Mouse (Mus musculus): Measurements from ENCODE around the gene Cx3cr1.

Cx3cr1 gene

DNA sequence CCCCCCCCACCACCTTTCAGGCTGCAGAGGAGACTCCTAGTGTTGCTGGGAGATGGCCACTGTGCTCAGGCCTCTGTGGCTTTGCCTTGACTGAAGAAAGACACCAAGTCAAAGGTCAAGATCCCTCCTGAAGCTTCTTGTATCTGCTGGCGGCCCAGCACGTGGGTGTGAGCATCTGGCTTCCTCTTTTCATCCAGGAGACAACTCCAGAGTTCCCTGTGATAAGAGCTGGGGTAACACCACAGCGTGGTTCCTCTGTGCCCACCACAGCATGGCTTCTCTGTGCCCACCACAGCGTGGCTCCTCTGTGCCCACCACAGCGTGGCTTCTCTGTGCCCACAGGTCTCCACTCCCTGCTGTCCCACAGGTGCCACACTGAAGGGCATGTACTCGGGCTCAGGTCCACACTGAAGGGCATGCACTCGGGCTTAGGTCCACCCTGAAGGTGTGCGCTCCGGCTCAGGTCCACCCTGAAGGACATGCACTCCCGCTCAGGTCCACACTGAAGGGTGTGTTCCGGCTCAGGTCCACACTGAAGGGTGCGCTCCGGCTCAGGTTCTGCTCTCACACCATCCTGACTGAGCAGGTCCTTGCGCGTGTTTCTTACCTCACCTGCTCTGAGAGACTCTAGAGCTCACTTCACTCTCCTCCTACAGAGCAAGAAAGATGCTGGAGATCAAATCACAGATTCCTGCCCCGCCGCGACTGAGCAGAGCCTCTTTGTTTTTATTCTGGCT lies 13.6 kb upstream of the Cx3cr1 start:
- intact Hi-C loops (cut with DNase I) = no loop called here

- intact Hi-C loops (cut with DNase I) = no loop called here
Measured at GRCm38 (mm10) chr9:120082691-120083090, 13.0 kb upstream of the Cx3cr1 start.

DNA sequence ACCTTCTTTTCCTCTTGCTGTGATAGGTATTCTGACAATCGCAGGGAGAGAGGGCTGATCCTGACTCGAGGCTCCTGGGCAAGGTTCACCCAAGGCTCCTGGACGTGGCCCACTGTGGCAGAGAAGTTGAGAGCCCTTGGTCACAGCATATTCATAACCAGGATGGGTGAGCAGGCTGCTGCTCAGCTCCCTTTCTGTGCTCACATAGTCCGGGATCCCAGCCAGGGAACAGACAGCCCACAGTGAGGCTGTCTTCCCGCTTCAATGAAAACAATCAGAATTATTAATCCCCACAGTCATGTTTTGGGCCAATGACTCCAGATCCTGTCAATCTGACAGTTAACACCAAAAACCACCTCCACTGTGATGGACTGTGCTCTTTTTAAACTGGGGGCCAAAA lies 12.3 kb upstream of the Cx3cr1 start:
- intact Hi-C loops (cut with DNase I) = no loop called here

- intact Hi-C loops (cut with DNase I) = no loop called here
Measured at GRCm38 (mm10) chr9:120081247-120081646, 11.6 kb upstream of the Cx3cr1 start.

DNA sequence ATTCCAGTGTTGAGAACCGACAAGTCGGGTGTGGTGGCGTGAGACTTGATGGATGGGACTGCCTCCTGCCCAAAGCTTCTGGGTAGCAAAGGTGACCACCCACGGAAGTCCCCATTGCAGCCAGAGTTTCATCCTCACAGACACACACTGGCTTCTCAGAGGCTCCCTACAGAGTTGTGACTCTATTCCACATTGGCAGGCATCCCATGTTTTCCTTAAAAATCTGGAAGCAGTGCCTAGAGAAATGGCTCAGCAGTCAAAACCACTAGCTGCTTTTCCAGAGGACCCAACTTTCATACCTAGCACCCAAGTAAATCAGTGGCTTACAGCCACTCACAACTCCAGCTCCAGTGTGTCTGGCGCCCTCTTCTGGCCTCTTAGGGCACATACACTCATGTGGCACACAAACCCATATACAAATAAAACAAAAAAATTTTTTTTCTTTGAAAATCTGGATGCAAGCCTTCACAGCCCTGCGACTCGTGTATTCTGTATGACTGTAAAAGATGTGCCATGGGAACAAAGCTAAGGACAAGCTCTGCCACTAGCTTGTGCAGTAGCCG lies 10.9 kb upstream of the Cx3cr1 start:
- intact Hi-C loops (cut with DNase I) = no loop called here

DNA sequence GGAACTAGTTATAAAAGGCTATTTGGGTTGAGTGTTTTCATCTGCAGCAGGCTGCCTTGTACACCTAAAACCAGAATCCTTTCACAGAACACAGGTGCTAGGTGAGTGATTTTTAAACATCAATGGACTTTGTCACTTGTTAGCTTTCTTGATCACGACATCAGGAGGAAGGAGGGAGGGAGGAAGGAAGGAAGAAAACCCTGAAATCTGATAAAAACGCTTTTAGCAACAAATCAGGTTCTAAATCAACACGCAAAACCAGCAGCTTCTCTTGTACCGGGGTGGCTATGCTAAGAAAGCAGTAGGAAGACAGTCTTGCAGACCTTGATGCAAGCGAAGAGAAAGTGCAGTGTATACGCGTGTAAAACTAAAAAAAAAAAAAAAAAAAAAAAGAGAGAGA lies 10.2 kb upstream of the Cx3cr1 start:
- intact Hi-C loops (cut with DNase I) = no loop called here

DNA sequence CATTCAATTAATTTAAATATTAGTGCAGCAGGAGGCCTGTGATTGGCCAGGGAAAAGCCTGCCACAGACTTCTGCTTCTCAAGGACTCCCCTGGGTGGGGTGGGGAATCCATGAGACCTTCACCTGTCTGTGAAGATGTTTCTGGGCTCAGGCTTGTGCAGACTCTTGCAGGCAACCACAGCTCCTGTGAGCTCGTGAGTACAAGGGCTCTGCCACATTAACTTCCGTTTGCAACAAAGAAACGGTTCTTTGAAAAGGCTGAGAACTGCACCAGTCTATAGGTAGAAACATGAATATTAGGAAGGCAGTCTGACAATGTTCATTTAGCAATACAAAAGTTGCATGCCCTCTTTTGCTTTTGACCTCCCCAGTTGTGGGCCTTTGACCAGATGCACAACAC lies 8.6 kb upstream of the Cx3cr1 start:
- intact Hi-C loops (cut with DNase I) = no loop called here

GRCm38 (mm10) chr9:120074516-120074915 lies 4.8 kb upstream of the Cx3cr1 start:
- intact Hi-C loops (cut with DNase I) = loop anchor here (5.0 kb wide), 1 partner anchor 112 kb away; no protein-coding TSS in a partner anchor

- intact Hi-C loops (cut with DNase I) = loop anchor here (5.0 kb wide), 1 partner anchor 111 kb away; no protein-coding TSS in a partner anchor
Measured at GRCm38 (mm10) chr9:120073169-120073568, 3.5 kb upstream of the Cx3cr1 start.

- intact Hi-C loops (cut with DNase I) = loop anchor here (1.0 to 5.0 kb wide), 2 partner anchors 44 to 109 kb away; no protein-coding TSS in a partner anchor
Measured at GRCm38 (mm10) chr9:120071251-120071650, 1.6 kb upstream of the Cx3cr1 start.

DNA sequence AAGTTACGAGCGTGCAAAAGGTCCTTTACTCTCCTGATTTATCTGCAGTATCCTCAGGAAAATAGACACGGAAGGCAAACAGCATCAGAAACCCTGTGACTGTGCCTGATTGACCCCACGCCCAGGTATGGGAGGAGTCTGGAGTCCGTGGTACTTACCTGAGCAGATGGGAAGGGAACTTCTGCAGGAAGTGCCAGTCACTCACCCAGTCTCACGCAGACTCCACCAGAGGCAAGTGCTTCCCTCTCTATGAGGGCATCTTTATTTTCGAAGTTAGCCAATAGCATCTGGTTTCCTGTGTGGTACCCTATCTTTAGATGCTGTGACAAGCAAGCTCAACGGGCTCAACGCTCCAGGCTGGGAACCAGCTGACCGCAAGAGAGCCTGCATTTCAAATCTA lies 1.6 kb downstream of the Cx3cr1 start:
- intact Hi-C loops (cut with DNase I) = no loop called here

GRCm38 (mm10) chr9:120067609-120068008 lies 2.1 kb downstream of the Cx3cr1 start:
- intact Hi-C loops (cut with DNase I) = no loop called here

DNA sequence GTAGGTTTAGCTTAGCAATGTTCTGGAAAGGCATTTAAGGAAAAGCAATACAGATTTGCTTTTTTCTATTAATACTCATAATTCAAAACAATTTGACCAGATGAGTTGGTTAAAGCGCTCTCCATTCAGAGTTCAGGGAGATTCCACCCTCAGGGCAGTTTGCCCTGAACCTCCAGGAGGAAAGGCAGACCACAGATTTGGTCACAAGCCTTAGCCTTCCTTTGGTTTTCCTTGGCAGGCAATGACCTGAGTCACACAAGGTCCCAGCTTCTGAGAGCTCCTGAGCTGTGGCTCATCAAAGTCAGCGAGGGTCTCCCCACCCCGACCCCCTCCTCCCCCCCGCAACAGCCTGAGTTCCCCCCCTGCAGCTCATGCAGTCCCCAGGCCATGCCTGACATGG lies 5.4 kb downstream of the Cx3cr1 start:
- intact Hi-C loops (cut with DNase I) = no loop called here

- intact Hi-C loops (cut with DNase I) = no loop called here
Measured at GRCm38 (mm10) chr9:120058730-120059129, 10.9 kb downstream of the Cx3cr1 start.

DNA sequence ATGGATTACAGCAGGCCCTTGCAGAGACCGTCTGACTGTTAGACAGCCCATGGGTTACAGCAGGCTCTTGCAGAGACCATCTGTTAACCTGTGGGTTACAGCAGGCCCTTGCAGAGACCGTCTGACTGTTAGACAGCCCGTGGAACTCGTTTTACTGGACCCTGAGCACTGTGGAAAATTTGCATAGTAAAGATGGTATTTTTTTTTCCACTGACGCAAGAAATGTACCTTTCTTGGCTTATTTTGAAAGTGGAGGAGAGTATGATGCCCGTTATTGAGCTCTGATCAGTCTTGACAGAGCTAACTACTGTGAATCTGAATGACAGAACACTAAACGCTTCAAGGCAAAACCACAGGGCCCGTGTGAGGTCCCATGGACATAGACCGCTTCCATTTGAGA lies 13.5 kb downstream of the Cx3cr1 start:
- intact Hi-C loops (cut with DNase I) = no loop called here

- intact Hi-C loops (cut with DNase I) = no loop called here
Measured at GRCm38 (mm10) chr9:120054545-120055277, 15.0 kb downstream of the Cx3cr1 start.

DNA sequence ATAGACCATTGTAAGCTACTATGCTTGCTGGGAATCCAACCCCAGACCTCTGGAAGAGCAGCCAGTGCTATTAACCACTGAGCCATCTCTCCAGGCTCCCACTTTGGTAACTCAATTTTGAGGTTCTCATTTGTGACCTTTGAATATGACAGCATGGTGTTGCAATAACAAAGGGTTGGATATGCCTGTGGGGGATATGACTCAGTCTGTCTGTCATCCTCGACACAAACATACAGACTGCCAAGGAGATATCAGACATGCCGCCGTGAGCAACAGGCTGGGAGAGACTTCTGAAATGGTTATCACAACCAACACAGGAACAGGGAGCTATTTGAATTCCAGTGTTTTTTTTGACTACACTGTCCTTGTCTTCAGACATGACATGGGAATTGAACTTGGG lies 20.3 kb downstream of the Cx3cr1 start:
- intact Hi-C loops (cut with DNase I) = no loop called here

GRCm38 (mm10) chr9:120048495-120048894 lies 21.2 kb downstream of the Cx3cr1 start:
- intact Hi-C loops (cut with DNase I) = no loop called here

- intact Hi-C loops (cut with DNase I) = no loop called here
Measured at GRCm38 (mm10) chr9:120043115-120043514, 26.6 kb downstream of the Cx3cr1 start.

DNA sequence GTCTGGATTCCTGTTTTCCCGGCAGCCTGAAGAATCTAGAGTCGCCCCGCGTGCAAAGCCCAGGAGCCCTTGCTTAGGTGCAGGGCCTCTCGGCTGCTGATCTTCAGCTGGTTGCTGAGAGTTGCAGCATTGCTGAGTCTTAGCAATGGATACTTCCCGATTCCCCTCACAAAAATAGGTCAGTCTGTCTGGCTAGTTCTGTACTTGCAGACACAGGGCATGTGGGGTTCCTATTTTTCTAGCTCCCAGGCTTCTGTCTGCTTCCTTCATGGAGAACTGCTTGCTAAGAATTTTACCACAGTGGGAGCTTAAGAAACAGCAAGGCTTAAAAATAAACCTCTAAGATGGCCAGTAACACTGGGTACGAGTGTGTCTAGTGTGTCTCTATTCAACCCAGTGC lies 32.3 kb downstream of the Cx3cr1 start:
- intact Hi-C loops (cut with DNase I) = no loop called here

- intact Hi-C loops (cut with DNase I) = no loop called here
Measured at GRCm38 (mm10) chr9:120034375-120034774, 35.3 kb downstream of the Cx3cr1 start.

DNA sequence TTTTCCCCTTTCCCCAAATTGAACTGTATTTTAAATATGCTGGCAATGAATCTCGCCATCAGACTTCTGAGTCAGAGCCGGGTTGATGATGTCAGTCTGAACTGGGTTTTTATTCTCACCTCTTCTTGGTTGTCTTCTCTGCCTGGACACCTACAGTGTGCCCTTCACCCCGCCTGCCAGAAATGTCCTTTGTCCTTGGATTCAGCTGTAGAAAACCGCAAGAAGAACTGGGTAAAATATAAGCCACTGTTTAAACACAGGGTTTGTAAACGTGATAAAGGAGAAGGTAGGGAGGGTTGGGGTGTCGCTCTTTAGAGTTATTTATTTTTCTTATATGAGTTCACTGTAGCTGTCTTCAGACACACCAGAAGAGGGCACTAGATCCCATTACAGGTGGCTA lies 37.0 kb downstream of the Cx3cr1 start:
- intact Hi-C loops (cut with DNase I) = no loop called here
